Mouse (Mus musculus) liver, embryonic 13.5 days (tissue): ENCODE results near the gene Mep1a. TPM values are rescaled to one million over a fixed set of nuclear protein-coding genes. Genes with fewer than 3 reads are reported as not detected.

Experiments
- ATAC-seq: fragments of 200-750 bp; cut with Nextera tagmentation; 2 replicates; pipeline ENCODE4 v1.8.0; 2017; ENCODE audit warnings: low read depth, mild to moderate bottlenecking, moderate number of reproducible peaks, moderate library complexity
- DNase-seq: peaks from one replicate; pipeline ENCODE4 v3.0.0; 2022
- H3K27ac ChIP-seq: fragments of 300-500 bp; sonication (generic); 2 replicates; pipeline ENCODE4 v1.5.1; 2015; ENCODE audit warnings: moderate library complexity, mild to moderate bottlenecking, inconsistent platforms
- H3K27me3 ChIP-seq: fragments of 300-500 bp; sonication (generic); 2 replicates; pipeline ENCODE4 v1.6.1; 2015; ENCODE audit warnings: mild to moderate bottlenecking, inconsistent platforms
- H3K36me3 ChIP-seq: fragments of 300-500 bp; sonication (generic); 2 replicates; pipeline ENCODE4 v1.6.1; 2015; ENCODE audit warnings: mild to moderate bottlenecking, inconsistent platforms
- H3K4me1 ChIP-seq: fragments of 300-500 bp; sonication (generic); replicated peaks from 2 replicates; pipeline ENCODE4 v1.6.1; 2015; ENCODE audit warnings: inconsistent platforms
- H3K4me2 ChIP-seq: fragments of 300-500 bp; sonication (generic); 2 replicates; pipeline ENCODE4 v1.6.1; 2015; ENCODE audit warnings: inconsistent platforms, mild to moderate bottlenecking, moderate library complexity
- H3K4me3 ChIP-seq: fragments of 300-500 bp; sonication (generic); replicated peaks from 2 replicates; pipeline ENCODE4 v1.5.1; 2015; ENCODE audit warnings: mild to moderate bottlenecking, inconsistent platforms
- H3K9ac ChIP-seq: fragments of 300-500 bp; sonication (generic); 2 replicates; pipeline ENCODE4 v1.6.1; 2015; ENCODE audit warnings: mild to moderate bottlenecking, inconsistent platforms
- H3K9me3 ChIP-seq: fragments of 300-500 bp; sonication (generic); replicated peaks from 2 replicates; pipeline ENCODE4 v1.6.1; 2016; ENCODE audit warnings: inconsistent platforms
- WGBS: fragments of 180-500 bp; shearing (Covaris S2); methylation state at CpG from one replicate; pipeline ENCODE4 v1.1.7; 2015; ENCODE audit not compliant: insufficient replicate concordance; 5-methylcytosine and 5-hydroxymethylcytosine counted together
- polyA plus RNA-seq: library from polyadenylated mRNA; unstranded; fragments of >200 nt; fragmentation: Nextera tagmentation; extraction: Ambion mirVana; gene quantifications from 2 replicates; pipeline ENCODE4 v1.2.1, GENCODE M21; 2015

Gene Mep1a
- polyA plus RNA-seq, 1 experiment from 2014 or later = not detected

- Histone ChIP-seq H3K4me2 (no peak overlapping the region), H3K36me3 (no peaks in the 10 kb centered on the region)
- WGBS = 70% methylated on average over 16 of the region's 16 CpGs
These were observed 27.8 kb downstream of the Mep1a start for GRCm38 (mm10) chr17:43474775-43475174.

DNA sequence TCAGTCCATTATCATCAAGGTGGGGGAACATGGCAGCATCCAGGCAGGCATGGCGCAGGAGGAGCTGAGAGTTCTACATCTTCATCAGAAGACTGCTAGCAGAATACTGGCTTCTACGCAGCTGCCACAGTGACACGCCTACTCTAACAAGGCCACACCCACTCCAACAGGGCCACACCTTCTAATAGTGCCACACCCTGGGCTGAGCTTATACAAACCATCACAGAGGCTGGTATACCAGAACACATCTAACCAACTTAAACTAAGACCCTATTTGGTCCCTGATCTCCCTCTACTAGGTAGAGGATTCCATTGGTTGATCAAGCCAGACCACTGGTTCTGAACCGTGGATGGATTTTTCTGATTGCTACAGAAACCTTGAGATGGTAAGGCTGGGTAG, 30.1 kb downstream of the Mep1a start:
- WGBS = 65% methylated on average over 4 of the region's 4 CpGs
- H3K36me3 ChIP-seq = no peaks in the 10 kb centered on the region
- DNase-seq (peak; percentile 5), ATAC-seq (peak; percentile 65; the same call in 1 of the 2 replicates)
- no peak overlapping the region for H3K9ac ChIP-seq
- no peak overlapping the region for H3K4me3 ChIP-seq
- H3K27me3 ChIP-seq = no peaks in the 10 kb centered on the region
- no peaks in the 10 kb centered on the region for H3K9me3 ChIP-seq
- peaks cover 7% of the 10 kb centered on the region; the same call in 1 of the 2 replicates for H3K4me1 ChIP-seq
- no peak overlapping the region for H3K27ac ChIP-seq
- no peak overlapping the region for H3K4me2 ChIP-seq

More at GRCm38 (mm10) chr17:43474775-43475174, 27.8 kb downstream of the Mep1a start:
- ATAC-seq = no peak
- Histone ChIP-seq H3K4me1 (peaks cover 7% of the 10 kb centered on the region; the same call in 1 of the 2 replicates), H3K27ac (no peak overlapping the region), H3K9ac (no peak overlapping the region), H3K9me3 (no peaks in the 10 kb centered on the region), H3K27me3 (no peaks in the 10 kb centered on the region), H3K4me3 (no peak overlapping the region)
- no peak for DNase-seq

DNA sequence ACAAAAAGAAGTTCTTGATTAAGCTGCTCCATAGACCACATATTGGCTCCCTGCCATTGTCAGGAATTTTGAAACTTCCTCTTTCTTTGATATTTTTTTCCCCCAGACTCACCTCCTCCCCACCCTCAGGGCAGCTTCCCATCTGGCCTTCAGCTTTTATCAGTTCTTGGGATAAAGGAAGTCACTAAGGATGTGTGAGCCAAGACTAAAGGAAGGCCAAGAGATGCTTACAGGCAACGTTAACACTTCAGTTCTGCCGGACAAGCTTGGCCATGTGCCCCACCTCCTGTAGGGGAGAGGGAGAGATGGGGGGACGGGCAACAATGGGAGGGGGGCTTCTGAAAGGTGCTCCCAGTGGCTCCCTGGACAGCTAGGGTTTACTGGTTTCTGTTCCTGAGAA, 32.6 kb downstream of the Mep1a start:
- no peaks in the 10 kb centered on the region for H3K9me3 ChIP-seq
- H3K4me2 ChIP-seq = no peak overlapping the region
- no peak for ATAC-seq
- no peak overlapping the region for H3K9ac ChIP-seq
- no peak overlapping the region for H3K4me3 ChIP-seq
- no peaks in the 10 kb centered on the region for H3K27me3 ChIP-seq
- DNase-seq = no peak
- H3K27ac ChIP-seq = no peak overlapping the region
- H3K36me3 ChIP-seq = no peaks in the 10 kb centered on the region
- H3K4me1 ChIP-seq = peaks cover 7% of the 10 kb centered on the region; the same call in 1 of the 2 replicates
- WGBS = 16% methylated on average over 3 of the region's 3 CpGs

DNA sequence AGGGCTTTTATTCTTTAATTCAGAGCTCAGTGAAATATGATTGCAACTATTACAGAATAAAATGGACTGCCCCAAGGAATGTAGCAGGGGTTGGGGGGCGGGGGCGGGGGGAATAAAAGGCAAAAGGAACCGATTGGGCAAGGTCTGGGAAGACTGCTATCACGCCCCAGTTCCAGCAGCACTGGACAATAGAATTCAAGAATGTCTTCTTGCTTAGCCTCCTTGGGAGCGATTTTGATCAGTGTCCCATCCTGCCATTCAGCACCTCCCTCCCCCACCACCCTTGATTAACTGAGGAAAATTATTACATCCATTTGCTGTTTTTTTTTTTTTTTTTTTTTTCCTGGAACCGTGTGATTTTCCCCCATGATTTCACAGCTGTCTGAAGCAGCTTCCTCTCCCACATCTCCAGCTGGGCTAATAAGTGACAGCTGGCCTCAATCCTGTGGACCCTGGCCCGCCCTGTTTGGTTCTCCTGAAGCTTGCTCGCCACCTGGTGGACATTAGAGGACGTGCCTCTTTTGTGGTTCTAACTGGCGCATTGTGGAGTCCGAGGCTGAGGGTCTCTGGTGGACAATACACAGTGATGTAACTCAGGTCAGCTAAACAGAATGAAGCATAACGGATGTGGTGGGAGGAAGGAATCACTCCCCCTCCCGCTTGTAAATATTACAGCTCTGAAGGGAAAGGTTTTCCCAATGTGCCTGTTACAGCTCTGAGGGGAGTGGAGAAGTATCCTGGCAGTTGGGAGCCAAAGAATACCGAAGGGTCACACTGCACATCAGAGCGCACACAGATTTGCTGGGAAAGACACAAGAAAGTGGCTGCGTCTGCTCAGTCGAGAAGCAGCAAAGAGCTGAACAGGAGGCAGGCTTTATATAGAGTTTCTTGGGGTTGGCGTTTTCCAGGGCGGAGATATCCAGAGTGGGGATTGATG, 42.1 kb downstream of the Mep1a start:
- no peak overlapping the region for H3K9ac ChIP-seq

GRCm38 (mm10) chr17:43459737-43460230, 42.8 kb downstream of the Mep1a start:
- H3K9me3 ChIP-seq = no peaks in the 10 kb centered on the region
- 61% methylated on average over 12 of the region's 12 CpGs for WGBS
- no peaks in the 10 kb centered on the region for H3K4me1 ChIP-seq
- ATAC-seq (no peak), DNase-seq (no peak)
- no peak overlapping the region for H3K27ac ChIP-seq
- no peak overlapping the region for H3K4me2 ChIP-seq
- H3K36me3 ChIP-seq = no peaks in the 10 kb centered on the region
- no peak overlapping the region for H3K4me3 ChIP-seq
- H3K27me3 ChIP-seq = no peaks in the 10 kb centered on the region
- H3K9ac ChIP-seq = no peak overlapping the region

More for the DNA sequence above, 42.1 kb downstream of the Mep1a start:
- Histone ChIP-seq H3K9me3 (no peaks in the 10 kb centered on the region), H3K27me3 (no peaks in the 10 kb centered on the region), H3K36me3 (no peaks in the 10 kb centered on the region), H3K4me3 (no peak overlapping the region), H3K4me2 (no peak overlapping the region), H3K27ac (no peak overlapping the region), H3K4me1 (no peaks in the 10 kb centered on the region)
- ATAC-seq (0 out of 2 replicates have a peak, but pooled peaks have one; percentile 12), DNase-seq (peak; percentile 9)
- 35% methylated on average over 19 of the region's 19 CpGs for WGBS

GRCm38 (mm10) chr17:43458598-43458997, 44.0 kb downstream of the Mep1a start:
- Histone ChIP-seq H3K27me3 (no peaks in the 10 kb centered on the region), H3K27ac (no peak overlapping the region), H3K4me2 (no peak overlapping the region), H3K9me3 (no peaks in the 10 kb centered on the region), H3K36me3 (no peaks in the 10 kb centered on the region), H3K4me3 (no peak overlapping the region), H3K4me1 (no peaks in the 10 kb centered on the region), H3K9ac (no peak overlapping the region)
- DNase-seq (peak; percentile 29), ATAC-seq (no peak)
- WGBS = 13% methylated on average over 9 of the region's 9 CpGs

GRCm38 (mm10) chr17:43451216-43451615, 51.4 kb downstream of the Mep1a start:
- no peak for ATAC-seq
- H3K4me1 ChIP-seq = no peaks in the 10 kb centered on the region
- no peak overlapping the region for H3K27ac ChIP-seq
- H3K36me3 ChIP-seq = no peaks in the 10 kb centered on the region
- 64% methylated on average over 1 of the region's 1 CpGs for WGBS
- no peak overlapping the region for H3K4me2 ChIP-seq
- no peak overlapping the region for H3K4me3 ChIP-seq
- no peaks in the 10 kb centered on the region for H3K27me3 ChIP-seq
- no peak for DNase-seq
- H3K9ac ChIP-seq = no peak overlapping the region
- no peaks in the 10 kb centered on the region for H3K9me3 ChIP-seq

DNA sequence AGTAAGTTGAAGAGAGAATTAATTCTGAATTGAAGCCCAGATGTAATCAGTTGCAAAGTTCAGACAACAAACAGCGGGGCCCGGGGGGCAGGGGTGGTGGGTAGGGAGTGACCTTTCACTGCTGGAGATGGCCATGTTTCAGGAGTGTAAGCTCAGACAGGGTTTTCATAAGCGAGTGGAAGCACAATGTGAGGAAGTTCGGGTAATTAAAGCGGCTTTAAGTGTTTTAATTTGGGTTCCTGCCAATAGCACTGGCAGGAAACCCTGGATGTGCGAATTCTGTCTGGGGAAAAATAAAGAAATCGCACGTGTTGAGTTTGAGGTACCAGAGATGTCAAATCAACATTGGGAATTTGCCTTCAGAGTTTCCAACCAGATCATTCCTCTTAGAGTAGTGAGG, 68.1 kb downstream of the Mep1a start:
- Histone ChIP-seq H3K27me3 (no peaks in the 10 kb centered on the region), H3K36me3 (no peaks in the 10 kb centered on the region), H3K9ac (no peak overlapping the region), H3K27ac (no peak overlapping the region), H3K4me1 (no peaks in the 10 kb centered on the region), H3K4me2 (no peak overlapping the region), H3K9me3 (no peaks in the 10 kb centered on the region), H3K4me3 (no peak overlapping the region)
- no peak for DNase-seq
- ATAC-seq = no peak
- WGBS = 68% methylated on average over 8 of the region's 8 CpGs

GRCm38 (mm10) chr17:43431692-43432091, 70.9 kb downstream of the Mep1a start:
- Histone ChIP-seq H3K4me2 (no peak overlapping the region), H3K36me3 (no peaks in the 10 kb centered on the region), H3K4me1 (no peaks in the 10 kb centered on the region), H3K4me3 (no peak overlapping the region), H3K9me3 (no peaks in the 10 kb centered on the region), H3K27me3 (no peaks in the 10 kb centered on the region), H3K9ac (no peak overlapping the region), H3K27ac (no peak overlapping the region)
- ATAC-seq (no peak), DNase-seq (no peak)
- WGBS = 45% methylated on average over 5 of the region's 5 CpGs
